Mouse (Mus musculus): ENCODE measurements around the gene Lrrc4.

DNA sequence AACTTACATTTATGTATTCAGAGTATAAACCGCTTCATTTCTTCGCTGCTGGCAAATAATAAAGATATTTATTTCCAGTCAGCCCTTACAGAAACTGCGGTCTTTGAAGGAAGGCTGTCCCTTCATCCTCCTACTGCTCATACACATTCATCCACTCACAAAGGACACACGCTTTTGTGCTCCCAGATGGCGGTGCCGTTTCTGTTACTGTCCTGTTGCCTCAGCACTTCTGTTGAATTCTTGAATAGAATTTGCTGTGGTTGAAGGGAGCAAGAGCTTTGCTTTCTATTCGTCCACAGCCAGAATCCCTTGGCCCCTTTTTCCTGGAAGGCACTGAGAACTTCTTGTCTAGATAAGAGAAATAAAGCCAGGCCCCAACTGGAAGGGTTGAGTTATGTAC, 85.7 kb downstream of the Lrrc4 start:
- TF ChIP-seq CTCF (IDR thresholded peaks at IDR 0.05; ENCODE audit: borderline replicate concordance, insufficient read depth, low read depth, low read length) (no peak), POLR2A (IDR thresholded peaks at IDR 0.05; ENCODE audit: borderline replicate concordance, insufficient read depth, low read length) (no peak)

All from cerebellum, adult 2 months (tissue).